Mouse (Mus musculus): ENCODE measurements around the gene Rbpjl.

DNA sequence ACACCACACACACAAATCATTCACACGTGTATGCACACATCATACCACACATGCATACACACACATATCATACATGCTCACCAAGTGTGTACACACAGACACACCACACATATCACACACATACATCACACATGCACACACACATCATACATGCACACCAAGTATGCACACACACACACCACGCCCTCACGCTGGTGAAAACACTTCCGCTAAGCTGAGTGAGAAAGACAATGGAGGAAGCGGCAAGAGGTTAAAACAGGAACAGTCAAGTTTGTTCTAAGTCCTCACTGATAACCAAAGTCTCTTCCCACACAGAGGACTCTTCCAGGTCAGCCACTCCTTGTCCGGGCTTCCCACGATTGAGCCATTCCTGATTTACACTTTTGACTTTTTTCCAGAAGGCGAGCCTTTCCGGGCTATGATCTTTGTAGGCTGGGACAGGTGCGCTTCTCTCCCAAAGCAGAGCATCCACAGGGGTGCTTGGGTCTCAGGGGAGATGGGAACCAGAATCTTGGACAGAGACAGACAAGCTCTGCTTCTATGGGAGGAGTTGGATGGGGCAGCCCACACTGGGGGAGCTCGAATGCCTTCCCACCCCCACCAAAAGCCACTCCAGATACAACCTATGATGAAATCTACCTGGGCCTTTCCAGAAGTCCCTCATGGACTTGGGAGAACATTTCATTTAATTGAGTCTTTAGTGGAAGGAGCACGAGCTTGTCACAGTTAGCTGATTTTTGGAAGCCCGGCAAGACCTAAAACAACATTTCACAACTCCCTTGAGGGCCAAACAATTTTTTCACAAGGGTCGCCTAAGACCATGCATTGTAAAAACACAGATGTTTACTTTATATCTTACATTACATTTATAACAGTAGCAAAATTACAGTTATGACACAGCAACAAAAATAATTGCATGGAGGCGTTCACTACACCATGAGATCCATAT, 25.2 kb upstream of the Rbpjl start:
- TF ChIP-seq CTCF (IDR thresholded peaks at IDR 0.05; ENCODE audit: extremely low read depth, insufficient read depth, low read length) (no peak), POLR2A (IDR thresholded peaks at IDR 0.05; ENCODE audit: extremely low read depth, insufficient read depth, low read length) (no peak)
